Mouse (Mus musculus) erythroblast, adult 5-6 weeks (primary cell): ENCODE data around the gene Rln3. TPM values are rescaled to one million over a fixed set of nuclear protein-coding genes. Genes with fewer than 3 reads are reported as not detected.
"Not testable (repeated sequence)": the region's sequence is repeated elsewhere in the genome, so short reads cannot be mapped to it uniquely, and the experiment has no call there.

Experiments
- ATAC-seq: replicated peaks from 2 replicates; pipeline ENCODE4 v1.8.0; 2016; ENCODE audit warnings: moderate number of reproducible peaks, mild to moderate bottlenecking, moderate TSS enrichment, inconsistent platforms; ENCODE audit not compliant: poor library complexity, low FRiP score, severe bottlenecking
- total RNA-seq, 2 experiments: library from RNA; stranded (forward) in 1 of 2; stranded (reverse) in 1 of 2; fragments of 150-400 nt in 1 of 2; fragments of 200-764, 138-1000 nt in 1 of 2; gene quantifications; 2 replicates each; pipeline versions ENCODE4 v1.2.3 to v1.2.4; 2015 to 2017; ENCODE audit warnings: low replicate concordance in 2 of 2

The Rln3 gene
- total RNA-seq, 2 experiments from 2014 or later, result not detected

DNA sequence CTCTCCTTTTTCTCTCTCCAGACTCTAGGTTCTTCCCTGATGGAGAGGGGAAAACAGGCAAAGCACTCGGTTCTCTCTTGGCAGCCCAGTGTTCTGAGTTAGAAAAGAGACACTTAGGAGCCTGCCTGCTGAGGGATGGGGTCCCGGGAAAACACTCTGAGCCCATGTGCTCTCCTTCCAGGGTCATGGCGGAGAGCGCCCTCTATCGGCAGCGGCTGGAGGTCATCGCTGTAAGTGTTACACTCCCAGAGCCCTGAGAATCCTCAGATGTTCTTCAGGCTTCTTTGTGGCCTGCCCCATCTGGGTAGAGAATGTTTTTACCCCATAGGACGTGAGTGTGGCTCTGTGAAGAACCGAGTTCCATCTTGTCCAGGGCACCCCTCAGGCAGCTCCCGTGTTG, 20.6 kb downstream of the Rln3 start:
- ATAC-seq, result peak; percentile 50; the same call in 1 of the 2 replicates

- no peak for ATAC-seq
Observed at GRCm38 (mm10) chr8:84023631-84024030, 21.2 kb downstream of the Rln3 start.

GRCm38 (mm10) chr8:84023085-84023484, 21.7 kb downstream of the Rln3 start:
- no peak for ATAC-seq

- no peak for ATAC-seq
Observed at GRCm38 (mm10) chr8:84021569-84021968, 23.2 kb downstream of the Rln3 start.

DNA sequence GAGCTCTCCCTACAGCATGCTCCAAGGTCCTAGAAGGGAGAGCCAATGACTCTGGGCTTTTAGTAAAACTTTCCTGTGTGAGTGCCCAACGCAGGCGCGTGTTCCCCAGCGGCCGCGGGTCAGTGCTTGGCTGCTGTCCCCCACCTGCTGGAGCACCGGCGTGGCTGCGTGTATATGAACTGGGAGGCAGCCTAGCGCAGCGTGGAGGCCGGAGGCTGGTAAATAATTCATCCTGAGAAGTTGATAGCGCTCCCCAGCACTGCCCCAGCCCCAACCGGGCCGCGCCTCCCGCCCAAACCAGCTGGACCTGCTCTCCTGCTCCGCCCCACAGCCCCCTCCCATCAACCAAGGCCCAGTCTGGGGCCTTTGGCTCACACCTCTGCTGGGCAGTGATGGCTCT, 23.7 kb downstream of the Rln3 start, which contains the start of gene Palm3:
TSS of gene Palm3 (plus strand) at position 376 of the 400 bp plus-strand sequence.
- no peak for ATAC-seq

DNA sequence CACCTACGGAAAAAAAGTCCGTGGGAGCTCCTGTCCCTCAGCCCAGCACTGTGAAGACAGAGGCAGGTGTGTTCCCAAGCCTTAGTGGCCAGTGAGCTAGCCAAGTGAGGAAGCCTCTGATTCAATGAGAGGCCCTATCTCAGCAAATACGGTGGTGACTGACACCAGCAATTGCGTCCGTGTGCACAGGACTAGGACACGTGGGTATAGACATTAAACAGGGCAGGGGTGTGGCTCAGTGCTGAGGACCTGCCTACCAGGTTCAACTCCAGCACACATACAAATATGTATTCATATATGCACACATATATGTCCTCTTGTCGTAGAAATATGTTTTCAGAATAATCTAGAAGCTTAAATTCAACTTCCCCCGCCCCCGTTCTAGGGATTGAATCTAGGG, 25.1 kb downstream of the Rln3 start:
- ATAC-seq, result no peak

DNA sequence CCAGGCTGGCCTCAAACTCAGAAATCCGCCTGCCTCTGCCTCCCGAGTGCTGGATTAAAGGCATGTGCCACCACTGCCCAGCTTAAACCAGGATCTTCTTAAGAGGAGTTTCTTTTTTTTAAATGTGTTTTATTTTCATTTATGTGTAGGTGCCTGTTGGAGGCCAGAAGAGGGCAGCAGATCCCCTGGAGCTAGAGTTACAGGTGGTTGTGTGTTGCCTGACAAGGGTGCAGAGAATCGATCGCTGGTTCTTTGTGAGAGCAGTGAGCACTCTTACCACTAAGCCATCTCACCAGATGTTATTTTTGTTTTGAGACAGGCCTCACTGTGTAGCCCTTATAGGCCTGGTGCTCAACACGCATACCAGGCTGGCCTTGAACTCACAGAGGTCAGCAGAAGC, 29.0 kb downstream of the Rln3 start:
- ATAC-seq, result no peak

- no peak for ATAC-seq
Observed at GRCm38 (mm10) chr8:84012499-84013165, 32.2 kb downstream of the Rln3 start.

GRCm38 (mm10) chr8:84011705-84012498, 32.9 kb downstream of the Rln3 start, which contains the start of gene 2210011C24Rik:
Gene 2210011C24Rik, minus strand, starts transcription at chr8:84012171.
- ATAC-seq, result no peak

DNA sequence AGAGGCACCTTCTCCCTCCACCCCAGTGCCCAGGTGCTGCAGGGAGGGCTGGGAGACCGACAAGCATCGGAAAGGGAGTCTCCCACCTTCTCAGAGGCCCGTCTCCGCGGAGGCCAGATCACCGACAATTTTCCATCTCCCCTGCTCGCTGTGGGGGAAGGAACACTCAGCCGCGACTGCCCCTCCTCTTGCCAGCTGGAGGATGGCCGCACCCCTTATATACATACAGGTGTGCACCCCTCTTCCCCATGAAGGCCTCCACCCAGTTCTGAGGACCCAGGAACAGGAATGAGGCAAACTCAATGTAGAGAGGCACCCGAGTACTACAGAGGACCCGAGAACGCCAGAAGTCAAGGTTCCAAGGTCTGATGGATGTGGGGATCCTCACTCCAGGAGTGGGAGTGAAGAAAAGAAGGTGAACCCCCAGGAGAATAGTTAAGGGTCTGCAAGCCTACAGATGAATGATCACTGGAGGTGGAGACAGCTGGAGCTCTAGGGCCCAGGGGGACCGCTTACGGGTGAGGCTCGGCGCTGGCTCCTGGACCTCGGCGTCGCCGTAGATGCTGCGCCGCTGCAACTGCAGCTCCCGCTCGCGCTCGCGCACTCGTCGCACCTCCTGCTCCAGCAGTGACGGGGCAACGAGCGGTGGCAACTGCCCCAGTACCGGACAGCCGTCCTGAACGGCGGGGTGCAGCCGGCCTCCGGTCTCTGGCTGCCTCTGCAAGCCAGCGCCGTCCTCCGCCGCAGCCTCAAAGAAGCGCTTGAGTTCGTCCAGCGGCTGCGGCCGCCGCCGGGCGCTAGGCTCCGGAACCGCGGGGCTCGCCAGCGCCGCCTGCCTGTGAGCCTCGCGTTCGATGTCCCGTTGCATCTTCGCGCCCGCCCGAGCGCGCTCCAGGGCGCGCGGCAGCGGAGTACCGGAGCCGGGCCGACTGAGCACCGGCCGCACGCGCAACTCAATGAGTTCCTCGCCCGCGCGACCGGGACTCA, 33.9 kb downstream of the Rln3 start:
- ATAC-seq, result peak; percentile 52; the same call in 1 of the 2 replicates

DNA sequence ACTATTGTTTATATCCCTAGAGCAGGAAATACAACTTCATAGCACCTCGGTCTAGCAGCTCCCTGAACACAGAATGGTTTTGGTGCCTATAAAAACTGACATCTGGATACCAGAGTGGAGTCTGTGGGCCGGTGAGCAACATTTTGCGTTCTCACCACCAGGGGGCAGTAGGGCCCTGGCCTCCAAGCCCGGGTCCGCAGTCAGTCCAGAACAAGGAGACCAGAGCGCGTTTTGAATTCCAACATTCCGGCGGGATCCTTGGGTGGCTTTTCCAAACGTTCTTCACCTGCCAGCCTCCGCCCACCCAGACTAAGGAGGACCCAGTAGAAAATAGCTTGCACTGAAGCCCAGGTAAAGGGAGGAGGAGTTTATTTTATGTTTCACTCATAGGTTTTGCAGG, 34.9 kb downstream of the Rln3 start:
- peak; percentile 81 for ATAC-seq

GRCm38 (mm10) chr8:84008362-84008761, 36.4 kb downstream of the Rln3 start:
- no peak for ATAC-seq

GRCm38 (mm10) chr8:84005502-84005901, 39.3 kb downstream of the Rln3 start:
- not testable (repeated sequence) for ATAC-seq

GRCm38 (mm10) chr8:84004533-84005201, 40.1 kb downstream of the Rln3 start:
- peak; percentile 98 for ATAC-seq

DNA sequence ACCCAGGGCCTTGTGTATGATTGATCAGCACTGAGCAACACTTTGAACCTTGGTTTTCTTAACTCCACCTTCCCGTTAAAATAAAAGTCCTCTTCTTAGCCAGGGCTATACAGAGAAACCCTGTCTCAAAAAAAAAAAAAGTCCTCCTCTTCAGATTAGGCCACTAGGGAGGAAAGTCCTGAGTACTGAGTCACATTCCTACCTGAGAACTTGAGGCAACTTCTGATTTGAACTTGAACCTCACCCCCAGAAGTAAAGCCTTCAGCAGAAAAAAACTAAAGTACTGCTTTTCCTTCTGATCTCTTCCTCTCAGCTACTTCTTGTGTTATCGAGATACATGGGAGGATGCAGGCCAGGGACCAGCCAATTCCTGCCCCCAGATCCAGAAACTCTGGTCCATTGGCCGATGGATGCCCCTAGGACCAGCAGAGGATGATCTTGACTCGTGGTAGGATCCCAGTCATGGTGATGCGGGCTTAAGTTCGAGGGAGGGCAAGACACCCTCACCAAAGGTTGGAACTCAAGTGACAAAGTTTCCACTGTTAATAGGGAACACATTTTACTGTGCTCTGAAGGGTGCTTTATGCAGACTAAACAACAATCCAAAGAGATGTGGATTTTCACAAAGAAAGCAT, 41.1 kb downstream of the Rln3 start:
- no peak for ATAC-seq

DNA sequence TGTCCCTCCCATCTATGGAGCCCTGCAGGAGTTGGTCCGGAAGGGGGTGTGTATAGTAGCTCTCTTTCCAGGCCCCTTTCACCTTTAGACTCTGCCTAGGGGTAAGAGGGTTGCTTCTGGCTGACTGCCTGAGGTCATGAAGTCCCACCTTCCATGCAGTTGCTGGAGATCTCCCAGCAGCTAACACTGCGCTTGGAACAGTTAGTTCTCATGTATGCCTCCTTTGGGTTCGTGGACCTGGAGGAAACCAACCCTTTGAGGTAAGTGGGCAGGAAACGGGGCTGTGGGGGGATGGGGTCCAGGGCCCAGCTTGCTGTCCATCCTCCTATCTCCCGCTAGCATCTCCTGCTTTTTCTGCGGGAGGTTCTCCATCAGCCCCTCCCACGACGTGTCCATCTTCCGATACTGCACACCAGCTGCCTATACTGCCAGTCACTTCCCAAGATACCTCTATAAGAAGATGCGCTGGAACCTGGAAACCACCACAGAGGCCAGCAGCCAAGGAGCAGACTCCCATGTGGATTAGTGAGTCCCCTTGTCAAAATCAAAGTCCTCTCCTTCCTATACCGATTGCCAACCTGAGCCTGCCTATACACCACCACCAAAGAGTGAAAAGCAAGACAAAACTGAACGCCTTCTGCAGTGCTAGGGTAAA, 41.7 kb downstream of the Rln3 start:
- ATAC-seq, result no peak

- no peak for ATAC-seq
Observed at GRCm38 (mm10) chr8:84001281-84002000, 43.4 kb downstream of the Rln3 start, which contains the start of gene 1700067K01Rik. Gene 1700067K01Rik, plus strand, starts transcription at chr8:84001502.

- no peak for ATAC-seq
Observed at GRCm38 (mm10) chr8:83999825-84000224, 45.0 kb downstream of the Rln3 start.
